Mouse (Mus musculus) cerebellum, adult 9-10 months (tissue): ENCODE measurements around the gene Arhgef3.

Experiments
- DNase-seq: peaks from one replicate; pipeline ENCODE4 v3.0.0; 2022

Gene Arhgef3

GRCm38 (mm10) chr14:27114362-27115274, at the start of gene Arhgef3:
TSS of gene Arhgef3 (plus strand) at chr14:27114899.
- no peak for DNase-seq

GRCm38 (mm10) chr14:27066171-27066929, 48.3 kb upstream of the Arhgef3 start:
- DNase-seq: no peak

GRCm38 (mm10) chr14:27067866-27068271, 46.8 kb upstream of the Arhgef3 start:
- DNase-seq: no peak

GRCm38 (mm10) chr14:27069434-27070097, 45.1 kb upstream of the Arhgef3 start:
- DNase-seq: no peak

- DNase-seq: no peak
Measured at GRCm38 (mm10) chr14:27070128-27070527, 44.6 kb upstream of the Arhgef3 start.

GRCm38 (mm10) chr14:27070758-27071157, 43.9 kb upstream of the Arhgef3 start:
- DNase-seq: no peak

GRCm38 (mm10) chr14:27071985-27072384, 42.7 kb upstream of the Arhgef3 start:
- no peak for DNase-seq

- no peak for DNase-seq
Measured at GRCm38 (mm10) chr14:27075084-27075483, 39.6 kb upstream of the Arhgef3 start.

- no peak for DNase-seq
Measured at GRCm38 (mm10) chr14:27075909-27076521, 38.7 kb upstream of the Arhgef3 start.

GRCm38 (mm10) chr14:27076522-27076920, 38.2 kb upstream of the Arhgef3 start:
- no peak for DNase-seq

GRCm38 (mm10) chr14:27081536-27082275, 33.0 kb upstream of the Arhgef3 start:
- DNase-seq: no peak

GRCm38 (mm10) chr14:27085471-27085870, 29.2 kb upstream of the Arhgef3 start:
- DNase-seq: no peak

GRCm38 (mm10) chr14:27085999-27086398, 28.7 kb upstream of the Arhgef3 start:
- no peak for DNase-seq

- DNase-seq: no peak
Measured at GRCm38 (mm10) chr14:27094247-27094646, 20.5 kb upstream of the Arhgef3 start.

GRCm38 (mm10) chr14:27096133-27096532, 18.6 kb upstream of the Arhgef3 start:
- no peak for DNase-seq

- DNase-seq: peak; percentile 39
Measured at GRCm38 (mm10) chr14:27096779-27097178, 17.9 kb upstream of the Arhgef3 start.

- no peak for DNase-seq
Measured at GRCm38 (mm10) chr14:27101735-27102134, 13.0 kb upstream of the Arhgef3 start.

GRCm38 (mm10) chr14:27102720-27103119, 12.0 kb upstream of the Arhgef3 start:
- no peak for DNase-seq

- DNase-seq: no peak
Measured at GRCm38 (mm10) chr14:27105731-27106457, 8.8 kb upstream of the Arhgef3 start.

GRCm38 (mm10) chr14:27108748-27109504, 5.8 kb upstream of the Arhgef3 start:
- DNase-seq: peak; percentile 20

GRCm38 (mm10) chr14:27115275-27115660, 569 bp downstream of the Arhgef3 start:
- DNase-seq: no peak
